Mouse (Mus musculus) adrenal gland, adult 10 weeks (tissue): Measurements from ENCODE around the gene Srsf11. TPM values are rescaled to one million over a fixed set of nuclear protein-coding genes. Genes with fewer than 3 reads are reported as not detected.

ENCODE experiments used
- polyA plus RNA-seq: library from polyadenylated mRNA; stranded (reverse); fragments of 350-450 nt; fragmentation: Illumina TruSeq; extraction: RNeasy Lipid Tissue Mini Kit (QIAGEN cat#74804); gene quantifications from one replicate; pipeline ENCODE4 v1.2.3, GENCODE M21; 2014; ENCODE audit warnings: low read depth, low replicate concordance

Gene Srsf11
- 350 TPM for polyA plus RNA-seq

GRCm38 (mm10) chr3:158036329-158036988, at the start of gene Srsf11, which contains the start of gene Lrrc40:
TSS of gene Srsf11 (minus strand) at chr3:158036639.
TSS of gene Lrrc40 (plus strand) at chr3:158036662.

Other genes with a start within 250 kb of the Srsf11 start
- 28.2 TPM for gene Cth, start 111.6 kb downstream of the Srsf11 start, polyA plus RNA-seq
- gene Ankrd13c, start 89.4 kb downstream of the Srsf11 start, polyA plus RNA-seq = 192 TPM
- gene Lrrc40, start within 50 bp of the Srsf11 start, polyA plus RNA-seq = 96.7 TPM